Mouse (Mus musculus): ENCODE measurements around the gene Sarnp. TPM values are rescaled to one million over a fixed set of nuclear protein-coding genes. Genes with fewer than 3 reads are reported as not detected.

Gene Sarnp
- polyA plus RNA-seq, 1 experiment from 2014 or later = 279 TPM

- under 1% methylated on average over 69 of the region's 89 CpGs for WGBS
- ATAC-seq (ENCODE audit: low FRiP score) = peak; percentile 88
- Histone ChIP-seq H3K4me2 (peak within 1 kb of the TSS; percentile 65), H3K27me3 (ENCODE audit: control insufficient read depth, insufficient read depth, low read length) (peaks cover 6% of the 10 kb centered on the region; the same call in 1 of the 2 replicates), H3K9me3 (ENCODE audit: control insufficient read depth, low read length) (no peaks in the 10 kb centered on the region), H3K4me1 (ENCODE audit: control insufficient read depth, insufficient read depth, low read length) (peaks cover 28% of the 10 kb centered on the region), H3K9ac (ENCODE audit: low read length) (peak within 1 kb of the TSS; percentile 87), H3K36me3 (ENCODE audit: control insufficient read depth, insufficient read depth, low read length) (0 out of 2 replicates have a peak, but pooled peaks cover 4% of the 10 kb centered on the region), H3K27ac (ENCODE audit: low read depth, low read length) (peak within 1 kb of the TSS; percentile 92), H3K4me3 (ENCODE audit: low read depth, low read length) (peak within 1 kb of the TSS; percentile 77)
- peak; percentile 97 for DNase-seq (ENCODE audit: low spot score, missing footprints)
These were observed 74.4 kb downstream of the Sarnp start, which contains the start of gene Gdf11 for GRCm38 (mm10) chr10:128891296-128892094. Gdf11 (minus strand) TSS chr10:128891718.

- Histone ChIP-seq H3K9ac (ENCODE audit: low read length) (peak overlapping the region; percentile 87), H3K4me3 (ENCODE audit: low read depth, low read length) (peak overlapping the region; percentile 77), H3K4me2 (peak overlapping the region; percentile 65), H3K27ac (ENCODE audit: low read depth, low read length) (peak overlapping the region; percentile 92), H3K27me3 (ENCODE audit: control insufficient read depth, insufficient read depth, low read length) (peaks cover 11% of the 10 kb centered on the region; the same call in 1 of the 2 replicates), H3K9me3 (ENCODE audit: control insufficient read depth, low read length) (no peaks in the 10 kb centered on the region), H3K36me3 (ENCODE audit: control insufficient read depth, insufficient read depth, low read length) (0 out of 2 replicates have a peak, but pooled peaks cover 4% of the 10 kb centered on the region), H3K4me1 (ENCODE audit: control insufficient read depth, insufficient read depth, low read length) (peaks cover 27% of the 10 kb centered on the region)
- peak; percentile 6; the same call in 1 of the 2 replicates for ATAC-seq (ENCODE audit: low FRiP score)
- DNase-seq (ENCODE audit: low spot score, missing footprints) = no peak
- WGBS = 1% methylated on average over 9 of the region's 9 CpGs
These were observed 75.1 kb downstream of the Sarnp start for GRCm38 (mm10) chr10:128892246-128892645.

GRCm38 (mm10) chr10:128895437-128895836 lies 78.3 kb downstream of the Sarnp start:
- H3K27ac ChIP-seq (ENCODE audit: low read depth, low read length) = no peak overlapping the region
- WGBS = under 1% methylated on average over 9 of the region's 9 CpGs
- ATAC-seq (ENCODE audit: low FRiP score) (no peak), DNase-seq (ENCODE audit: low spot score, missing footprints) (peak; percentile 99)
- H3K4me2 ChIP-seq = no peak overlapping the region
- H3K9me3 ChIP-seq (ENCODE audit: control insufficient read depth, low read length) = no peaks in the 10 kb centered on the region
- peaks cover 11% of the 10 kb centered on the region; the same call in 1 of the 2 replicates for H3K27me3 ChIP-seq (ENCODE audit: control insufficient read depth, insufficient read depth, low read length)
- no peak overlapping the region for H3K9ac ChIP-seq (ENCODE audit: low read length)
- no peak overlapping the region for H3K4me3 ChIP-seq (ENCODE audit: low read depth, low read length)
- H3K36me3 ChIP-seq (ENCODE audit: control insufficient read depth, insufficient read depth, low read length) = no peaks in the 10 kb centered on the region
- peaks cover 3% of the 10 kb centered on the region; the same call in 1 of the 2 replicates for H3K4me1 ChIP-seq (ENCODE audit: control insufficient read depth, insufficient read depth, low read length)

- DNase-seq (ENCODE audit: low spot score, missing footprints) = no peak
- peaks cover 11% of the 10 kb centered on the region; the same call in 1 of the 2 replicates for H3K27me3 ChIP-seq (ENCODE audit: control insufficient read depth, insufficient read depth, low read length)
- WGBS = under 1% methylated on average over 17 of the region's 17 CpGs
These were observed 79.0 kb downstream of the Sarnp start for GRCm38 (mm10) chr10:128895952-128896693.

GRCm38 (mm10) chr10:128896807-128897206 lies 79.7 kb downstream of the Sarnp start:
- no peak overlapping the region for H3K4me3 ChIP-seq (ENCODE audit: low read depth, low read length)
- WGBS = 73% methylated on average over 1 of the region's 1 CpGs
- H3K27me3 ChIP-seq (ENCODE audit: control insufficient read depth, insufficient read depth, low read length) = peaks cover 11% of the 10 kb centered on the region; the same call in 1 of the 2 replicates
- no peak overlapping the region for H3K4me2 ChIP-seq
- H3K27ac ChIP-seq (ENCODE audit: low read depth, low read length) = no peak overlapping the region
- no peak overlapping the region for H3K9ac ChIP-seq (ENCODE audit: low read length)
- no peaks in the 10 kb centered on the region for H3K36me3 ChIP-seq (ENCODE audit: control insufficient read depth, insufficient read depth, low read length)
- no peak for ATAC-seq (ENCODE audit: low FRiP score)
- no peaks in the 10 kb centered on the region for H3K9me3 ChIP-seq (ENCODE audit: control insufficient read depth, low read length)
- no peak for DNase-seq (ENCODE audit: low spot score, missing footprints)
- H3K4me1 ChIP-seq (ENCODE audit: control insufficient read depth, insufficient read depth, low read length) = peaks cover 3% of the 10 kb centered on the region; the same call in 1 of the 2 replicates

More at GRCm38 (mm10) chr10:128895952-128896693, 79.0 kb downstream of the Sarnp start:
- H3K27ac ChIP-seq (ENCODE audit: low read depth, low read length) = no peak overlapping the region
- H3K36me3 ChIP-seq (ENCODE audit: control insufficient read depth, insufficient read depth, low read length) = no peaks in the 10 kb centered on the region
- no peaks in the 10 kb centered on the region for H3K9me3 ChIP-seq (ENCODE audit: control insufficient read depth, low read length)
- no peak for ATAC-seq (ENCODE audit: low FRiP score)
- no peak overlapping the region for H3K4me3 ChIP-seq (ENCODE audit: low read depth, low read length)
- peaks cover 3% of the 10 kb centered on the region; the same call in 1 of the 2 replicates for H3K4me1 ChIP-seq (ENCODE audit: control insufficient read depth, insufficient read depth, low read length)
- no peak overlapping the region for H3K9ac ChIP-seq (ENCODE audit: low read length)
- H3K4me2 ChIP-seq = no peak overlapping the region

- Histone ChIP-seq H3K4me3 (ENCODE audit: low read depth, low read length) (no peak overlapping the region), H3K9me3 (ENCODE audit: control insufficient read depth, low read length) (no peaks in the 10 kb centered on the region), H3K4me2 (no peak overlapping the region), H3K4me1 (ENCODE audit: control insufficient read depth, insufficient read depth, low read length) (peaks cover 1% of the 10 kb centered on the region; the same call in 1 of the 2 replicates), H3K9ac (ENCODE audit: low read length) (no peak overlapping the region), H3K36me3 (ENCODE audit: control insufficient read depth, insufficient read depth, low read length) (no peaks in the 10 kb centered on the region), H3K27ac (ENCODE audit: low read depth, low read length) (no peak overlapping the region), H3K27me3 (ENCODE audit: control insufficient read depth, insufficient read depth, low read length) (peaks cover 11% of the 10 kb centered on the region; the same call in 1 of the 2 replicates)
- WGBS = 37% methylated on average over 1 of the region's 1 CpGs
- DNase-seq (ENCODE audit: low spot score, missing footprints) (no peak), ATAC-seq (ENCODE audit: low FRiP score) (no peak)
These were observed 80.4 kb downstream of the Sarnp start for GRCm38 (mm10) chr10:128897501-128897900.

GRCm38 (mm10) chr10:128899759-128900490 lies 82.8 kb downstream of the Sarnp start:
- 77% methylated on average over 6 of the region's 6 CpGs for WGBS
- H3K4me3 ChIP-seq (ENCODE audit: low read depth, low read length) = no peak overlapping the region
- no peak overlapping the region for H3K27ac ChIP-seq (ENCODE audit: low read depth, low read length)
- ATAC-seq (ENCODE audit: low FRiP score) = no peak
- peaks cover 11% of the 10 kb centered on the region; the same call in 1 of the 2 replicates for H3K27me3 ChIP-seq (ENCODE audit: control insufficient read depth, insufficient read depth, low read length)
- DNase-seq (ENCODE audit: low spot score, missing footprints) = no peak
- H3K4me1 ChIP-seq (ENCODE audit: control insufficient read depth, insufficient read depth, low read length) = no peaks in the 10 kb centered on the region
- no peak overlapping the region for H3K9ac ChIP-seq (ENCODE audit: low read length)
- H3K4me2 ChIP-seq = no peak overlapping the region
- H3K36me3 ChIP-seq (ENCODE audit: control insufficient read depth, insufficient read depth, low read length) = no peaks in the 10 kb centered on the region
- H3K9me3 ChIP-seq (ENCODE audit: control insufficient read depth, low read length) = no peaks in the 10 kb centered on the region

GRCm38 (mm10) chr10:128900698-128901097 lies 83.6 kb downstream of the Sarnp start, which contains the start of gene Cd63:
Cd63 (plus strand) TSS chr10:128900989.
- H3K4me2 ChIP-seq = no peak within 1 kb of the TSS
- H3K4me3 ChIP-seq (ENCODE audit: low read depth, low read length) = no peak within 1 kb of the TSS
- H3K4me1 ChIP-seq (ENCODE audit: control insufficient read depth, insufficient read depth, low read length) = no peaks in the 10 kb centered on the region
- DNase-seq (ENCODE audit: low spot score, missing footprints) = no peak
- WGBS = 90% methylated on average over 3 of the region's 3 CpGs
- no peak for ATAC-seq (ENCODE audit: low FRiP score)
- H3K36me3 ChIP-seq (ENCODE audit: control insufficient read depth, insufficient read depth, low read length) = no peaks in the 10 kb centered on the region
- no peaks in the 10 kb centered on the region for H3K9me3 ChIP-seq (ENCODE audit: control insufficient read depth, low read length)
- H3K27me3 ChIP-seq (ENCODE audit: control insufficient read depth, insufficient read depth, low read length) = peaks cover 11% of the 10 kb centered on the region; the same call in 1 of the 2 replicates
- no peak within 1 kb of the TSS for H3K27ac ChIP-seq (ENCODE audit: low read depth, low read length)
- no peak within 1 kb of the TSS for H3K9ac ChIP-seq (ENCODE audit: low read length)

Measured in midbrain, embryonic 11.5 days (tissue).